Mouse (Mus musculus): ENCODE measurements around the gene Gm28269. TPM values are rescaled to one million over a fixed set of nuclear protein-coding genes. Genes with fewer than 3 reads are reported as not detected.

The Gm28269 gene
- not detected in 2 replicates for polyA plus RNA-seq (2012; rRNA removed)
- polyA plus RNA-seq (2014; fragmentation: Nextera tagmentation; extraction: Ambion mirVana) = not detected in 2 replicates

DNA sequence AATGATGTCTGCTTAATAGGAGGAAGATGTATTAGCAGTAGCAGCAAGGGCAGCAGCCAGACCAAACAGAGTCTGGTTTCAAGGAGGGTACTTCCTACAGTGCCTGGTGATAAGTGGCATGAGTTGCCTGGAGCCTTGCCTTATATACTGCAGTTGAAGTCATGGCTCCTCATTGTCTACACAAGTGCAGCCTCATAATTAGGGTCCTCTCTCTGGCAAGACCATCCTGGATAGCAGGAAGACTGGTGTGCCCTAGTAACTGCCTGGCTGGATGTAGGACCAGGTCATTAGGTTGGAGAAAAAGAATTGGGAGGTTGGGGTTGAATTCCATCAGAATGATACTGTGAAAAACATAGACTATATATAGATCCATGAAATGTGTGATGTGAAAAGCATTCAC, at the start of gene Gm28269:
Gm28269 (minus strand) TSS at position 101 of the 400 bp plus-strand sequence.
- DNase-seq (ENCODE audit: low read depth in 3 of 3, low spot score in 3 of 3) (no peak), ATAC-seq (ENCODE audit: insufficient read depth) (no peak)
- Histone ChIP-seq H3K9me3 (ENCODE audit: control insufficient read depth, low read length) (no peaks in the 10 kb centered on the region), H3K27me3 (ENCODE audit: control insufficient read depth, insufficient read depth, low read length) (no peaks in the 10 kb centered on the region), H3K27ac (no peak within 1 kb of the TSS), H3K4me3 (ENCODE audit: insufficient read depth in 1 of 2, low read depth in 2 of 2, low read length in 2 of 2) (no peak within 1 kb of the TSS), H3K4me1 (replicated peaks; ENCODE audit: control insufficient read depth in 2 of 2, insufficient read depth in 2 of 2, low read length in 1 of 2) (no peaks in the 10 kb centered on the region), H3K4me2 (ENCODE audit: low read depth) (no peak within 1 kb of the TSS), H3K36me3 (replicated peaks; ENCODE audit: control insufficient read depth, insufficient read depth, low read depth) (no peaks in the 10 kb centered on the region), H3K9ac (replicated peaks) (no peak within 1 kb of the TSS)
- no peak for TF ChIP-seq CTCF (IDR thresholded peaks at IDR 0.05; ENCODE audit: low read depth)
- no peak for TF ChIP-seq EP300 (IDR thresholded peaks at IDR 0.05; ENCODE audit: low read depth)

DNA sequence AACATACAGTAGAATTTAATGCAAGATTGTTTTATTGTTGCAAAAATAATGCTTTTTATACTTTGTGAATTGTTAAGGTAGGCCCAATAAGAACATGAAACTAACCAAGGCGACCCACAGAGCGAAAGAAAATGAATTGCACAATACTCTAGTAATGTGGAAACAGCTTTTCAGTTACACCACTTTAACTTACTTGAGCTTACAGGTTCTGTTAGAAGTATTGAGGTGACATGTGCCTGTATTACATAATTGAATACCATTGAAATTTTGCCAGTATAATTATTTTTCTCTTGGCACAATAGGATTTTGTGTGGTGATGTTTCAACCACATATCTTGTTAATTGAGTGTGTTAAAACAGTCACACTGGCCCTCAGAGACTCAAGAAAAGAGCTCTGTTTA, 28.0 kb downstream of the Gm28269 start:
- Histone ChIP-seq H3K9me3 (ENCODE audit: control insufficient read depth, low read length) (no peaks in the 10 kb centered on the region), H3K4me1 (replicated peaks; ENCODE audit: control insufficient read depth in 2 of 2, insufficient read depth in 2 of 2, low read length in 1 of 2) (no peaks in the 10 kb centered on the region), H3K36me3 (replicated peaks; ENCODE audit: control insufficient read depth, insufficient read depth, low read depth) (no peaks in the 10 kb centered on the region), H3K27ac (no peak overlapping the region), H3K4me2 (ENCODE audit: low read depth) (no peak overlapping the region), H3K27me3 (ENCODE audit: control insufficient read depth, insufficient read depth, low read length) (no peaks in the 10 kb centered on the region), H3K9ac (replicated peaks) (no peak overlapping the region), H3K4me3 (ENCODE audit: insufficient read depth in 1 of 2, low read depth in 2 of 2, low read length in 2 of 2) (no peak overlapping the region)
- DNase-seq (ENCODE audit: low read depth in 3 of 3, low spot score in 3 of 3) (no peak), ATAC-seq (ENCODE audit: insufficient read depth) (no peak)
- TF ChIP-seq EP300 (IDR thresholded peaks at IDR 0.05; ENCODE audit: low read depth) = no peak
- no peak for TF ChIP-seq CTCF (IDR thresholded peaks at IDR 0.05; ENCODE audit: low read depth)
- WGBS (ENCODE audit: insufficient replicate concordance) = 57% methylated on average over 2 of the region's 2 CpGs

DNA sequence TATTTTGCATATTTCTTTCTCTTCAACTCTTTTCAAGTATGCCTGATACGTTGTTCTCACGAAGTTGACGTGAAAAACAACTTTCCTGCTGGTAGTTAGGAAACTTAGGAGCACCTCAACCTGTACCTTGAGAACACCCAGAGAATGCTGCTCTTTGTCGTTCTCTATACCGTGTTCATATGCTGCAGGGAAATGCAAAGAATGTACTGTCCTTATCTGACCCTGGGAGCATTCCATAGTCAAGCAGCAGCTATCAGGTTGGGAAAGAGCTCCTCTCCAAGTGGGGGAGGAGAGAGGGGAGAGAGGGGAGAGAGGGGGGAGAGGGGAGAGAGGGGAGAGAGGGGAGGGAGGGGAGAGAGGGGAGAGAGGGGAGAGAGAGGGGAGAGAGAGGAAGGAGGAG, 29.6 kb downstream of the Gm28269 start:
- H3K4me2 ChIP-seq (ENCODE audit: low read depth) = no peak overlapping the region
- no peaks in the 10 kb centered on the region for H3K4me1 ChIP-seq (replicated peaks; ENCODE audit: control insufficient read depth in 2 of 2, insufficient read depth in 2 of 2, low read length in 1 of 2)
- WGBS (ENCODE audit: insufficient replicate concordance) = 52% methylated on average over 5 of the region's 5 CpGs
- DNase-seq (ENCODE audit: low read depth in 3 of 3, low spot score in 3 of 3) = no peak
- no peak overlapping the region for H3K4me3 ChIP-seq (ENCODE audit: insufficient read depth in 1 of 2, low read depth in 2 of 2, low read length in 2 of 2)
- ATAC-seq (ENCODE audit: insufficient read depth) = no peak
- H3K27me3 ChIP-seq (ENCODE audit: control insufficient read depth, insufficient read depth, low read length) = no peaks in the 10 kb centered on the region
- H3K27ac ChIP-seq = no peak overlapping the region
- H3K9ac ChIP-seq (replicated peaks) = no peak overlapping the region
- no peaks in the 10 kb centered on the region for H3K36me3 ChIP-seq (replicated peaks; ENCODE audit: control insufficient read depth, insufficient read depth, low read depth)
- TF ChIP-seq CTCF (IDR thresholded peaks at IDR 0.05; ENCODE audit: low read depth) (no peak), EP300 (IDR thresholded peaks at IDR 0.05; ENCODE audit: low read depth) (no peak)
- H3K9me3 ChIP-seq (ENCODE audit: control insufficient read depth, low read length) = no peaks in the 10 kb centered on the region

DNA sequence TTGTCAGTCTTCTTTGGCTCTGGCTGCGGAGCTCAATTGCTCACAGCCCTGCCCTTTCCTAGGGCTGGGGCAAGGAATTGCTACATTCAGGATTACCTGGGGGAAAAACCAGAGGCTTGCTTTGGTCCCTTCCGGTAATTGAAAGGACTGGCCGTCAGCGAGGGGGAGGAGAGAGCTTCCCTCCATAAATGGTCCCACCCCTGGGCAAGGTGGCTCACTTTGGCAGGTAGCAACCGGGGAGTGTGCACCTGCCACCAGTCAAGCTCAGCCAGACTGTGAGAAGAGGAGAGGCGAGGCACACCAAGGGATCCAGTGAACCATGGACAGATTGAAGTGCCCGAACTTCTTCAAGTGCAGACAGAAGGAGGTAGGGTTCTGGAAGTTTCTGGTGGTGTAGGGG, 30.1 kb downstream of the Gm28269 start, which contains the start of gene Slc6a14:
Slc6a14 (plus strand) TSS at position 68 of the 400 bp plus-strand sequence.
- DNase-seq (ENCODE audit: low read depth in 3 of 3, low spot score in 3 of 3) = no peak
- Histone ChIP-seq H3K36me3 (replicated peaks; ENCODE audit: control insufficient read depth, insufficient read depth, low read depth) (no peaks in the 10 kb centered on the region), H3K27me3 (ENCODE audit: control insufficient read depth, insufficient read depth, low read length) (no peaks in the 10 kb centered on the region), H3K4me2 (ENCODE audit: low read depth) (no peak within 1 kb of the TSS), H3K9me3 (ENCODE audit: control insufficient read depth, low read length) (no peaks in the 10 kb centered on the region), H3K27ac (no peak within 1 kb of the TSS), H3K4me1 (replicated peaks; ENCODE audit: control insufficient read depth in 2 of 2, insufficient read depth in 2 of 2, low read length in 1 of 2) (no peaks in the 10 kb centered on the region), H3K9ac (replicated peaks) (no peak within 1 kb of the TSS), H3K4me3 (ENCODE audit: insufficient read depth in 1 of 2, low read depth in 2 of 2, low read length in 2 of 2) (no peak within 1 kb of the TSS)
- no peak for TF ChIP-seq EP300 (IDR thresholded peaks at IDR 0.05; ENCODE audit: low read depth)
- TF ChIP-seq CTCF (IDR thresholded peaks at IDR 0.05; ENCODE audit: low read depth) = no peak
- ATAC-seq (ENCODE audit: insufficient read depth) = no peak
- WGBS (ENCODE audit: insufficient replicate concordance) = 44% methylated on average over 7 of the region's 7 CpGs

DNA sequence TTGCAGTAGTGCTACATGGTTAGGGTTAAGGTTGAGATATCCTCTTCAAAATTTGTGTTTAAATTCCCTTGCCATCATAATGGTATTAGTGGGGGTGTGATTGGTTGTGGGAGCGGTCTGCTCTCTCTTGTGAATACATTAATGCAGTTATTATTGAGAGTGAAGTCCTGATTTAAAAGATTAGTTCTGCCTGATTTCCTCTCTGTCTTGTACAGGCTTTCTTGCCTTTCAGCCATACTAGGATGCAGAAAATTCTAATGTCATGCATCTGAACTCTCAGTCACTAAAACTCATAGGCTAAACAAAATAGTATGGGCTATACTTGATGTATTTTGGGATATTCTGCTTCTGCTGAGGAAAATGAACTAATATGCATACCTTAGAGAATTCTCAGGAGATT, 40.4 kb downstream of the Gm28269 start:
- no peak for ATAC-seq (ENCODE audit: insufficient read depth)
- TF ChIP-seq CTCF (IDR thresholded peaks at IDR 0.05; ENCODE audit: low read depth) (no peak), EP300 (IDR thresholded peaks at IDR 0.05; ENCODE audit: low read depth) (no peak)
- no peaks in the 10 kb centered on the region for H3K4me1 ChIP-seq (replicated peaks; ENCODE audit: control insufficient read depth in 2 of 2, insufficient read depth in 2 of 2, low read length in 1 of 2)
- no peak overlapping the region for H3K4me3 ChIP-seq (ENCODE audit: insufficient read depth in 1 of 2, low read depth in 2 of 2, low read length in 2 of 2)
- no peaks in the 10 kb centered on the region for H3K9me3 ChIP-seq (ENCODE audit: control insufficient read depth, low read length)
- DNase-seq (ENCODE audit: low read depth in 3 of 3, low spot score in 3 of 3) = no peak
- no peak overlapping the region for H3K27ac ChIP-seq
- no peaks in the 10 kb centered on the region for H3K36me3 ChIP-seq (replicated peaks; ENCODE audit: control insufficient read depth, insufficient read depth, low read depth)
- WGBS (ENCODE audit: insufficient replicate concordance) = 55% methylated on average over 1 of the region's 1 CpGs
- no peak overlapping the region for H3K9ac ChIP-seq (replicated peaks)
- H3K4me2 ChIP-seq (ENCODE audit: low read depth) = no peak overlapping the region
- no peaks in the 10 kb centered on the region for H3K27me3 ChIP-seq (ENCODE audit: control insufficient read depth, insufficient read depth, low read length)
